Mouse (Mus musculus): ENCODE results near the gene Efcab14.

Efcab14 gene

DNA sequence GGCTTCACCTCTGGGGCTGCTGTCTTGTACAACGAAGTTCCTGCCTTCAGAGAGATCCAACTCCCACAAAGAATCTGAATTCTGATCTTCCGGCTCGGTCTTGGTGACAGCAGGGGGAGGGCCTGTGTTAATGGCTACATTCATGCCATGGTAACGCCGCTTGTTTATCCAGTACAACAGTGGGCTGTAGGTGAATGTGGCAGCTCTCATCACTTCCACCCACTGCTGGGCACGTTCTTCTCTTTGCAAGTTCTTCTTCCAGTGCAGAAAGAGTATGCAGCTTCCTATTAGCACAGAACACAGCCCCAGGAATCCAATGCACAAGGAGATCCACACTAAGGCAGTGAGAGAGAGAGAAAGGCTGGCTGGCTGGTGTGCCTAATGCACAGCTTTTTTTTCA, 42.7 kb downstream of the Efcab14 start:
- no peak for DNase-seq

- DNase-seq = no peak
These were observed 43.4 kb downstream of the Efcab14 start, which contains the start of gene Tex38 for GRCm38 (mm10) chr4:115780918-115781317. Gene Tex38 (minus strand): TSS chr4:115781018.

GRCm38 (mm10) chr4:115782026-115782805, 44.7 kb downstream of the Efcab14 start:
- no peak for DNase-seq

- DNase-seq = peak; percentile 85
These were observed 47.4 kb downstream of the Efcab14 start, which contains the start of gene Atpaf1 for GRCm38 (mm10) chr4:115784769-115785510. Gene Atpaf1 (plus strand): TSS chr4:115784812.

DNA sequence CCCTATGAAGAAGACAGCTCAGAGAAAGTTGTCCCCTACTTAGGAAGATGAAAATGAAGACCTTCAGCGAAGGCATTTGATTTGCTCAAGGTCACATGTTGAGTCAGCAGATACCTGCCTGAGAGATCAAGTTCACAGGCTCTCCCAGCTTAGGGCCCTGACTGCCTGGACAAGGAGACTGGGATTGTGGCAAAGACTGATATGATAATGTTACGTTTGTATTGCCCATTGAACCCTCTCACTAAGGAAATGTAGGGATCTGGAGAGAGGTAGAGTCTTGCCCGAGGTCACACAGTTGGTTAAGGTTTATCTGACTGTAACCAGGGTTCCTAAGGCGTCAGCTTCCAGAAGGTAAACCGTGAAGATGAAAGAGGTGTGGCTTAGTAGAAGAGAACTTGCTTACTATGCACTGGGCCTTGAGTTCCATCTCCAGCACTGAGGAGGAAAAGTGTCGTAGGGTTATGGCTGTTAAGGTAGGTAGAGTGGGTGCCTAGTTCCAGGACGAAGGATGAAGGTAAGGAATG, 48.0 kb downstream of the Efcab14 start:
- no peak for DNase-seq

GRCm38 (mm10) chr4:115790864-115791263, 53.3 kb downstream of the Efcab14 start:
- no peak for DNase-seq

- DNase-seq = no peak
These were observed 57.8 kb downstream of the Efcab14 start for GRCm38 (mm10) chr4:115795360-115795759.

GRCm38 (mm10) chr4:115799981-115800380, 62.4 kb downstream of the Efcab14 start:
- no peak for DNase-seq

DNA sequence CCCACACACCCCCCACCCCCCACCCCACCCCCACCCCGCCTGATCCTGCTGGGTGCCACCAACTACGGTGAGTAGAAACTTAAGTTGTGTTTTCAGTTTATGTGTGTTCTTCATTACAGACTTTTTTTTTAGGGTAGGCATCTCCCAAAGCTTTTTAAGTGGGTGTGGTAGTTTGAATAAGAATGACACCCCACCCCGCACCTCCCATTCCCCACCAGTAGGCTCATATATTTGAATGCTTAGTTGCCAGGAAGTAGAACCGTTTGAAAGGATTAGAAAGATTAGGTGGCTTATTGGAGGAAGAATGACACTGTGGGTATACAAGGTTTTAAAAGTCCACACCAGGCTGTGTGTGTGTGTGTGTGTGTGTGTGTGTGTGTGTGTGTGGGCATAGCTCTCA, 74.8 kb downstream of the Efcab14 start:
- DNase-seq = no peak

DNA sequence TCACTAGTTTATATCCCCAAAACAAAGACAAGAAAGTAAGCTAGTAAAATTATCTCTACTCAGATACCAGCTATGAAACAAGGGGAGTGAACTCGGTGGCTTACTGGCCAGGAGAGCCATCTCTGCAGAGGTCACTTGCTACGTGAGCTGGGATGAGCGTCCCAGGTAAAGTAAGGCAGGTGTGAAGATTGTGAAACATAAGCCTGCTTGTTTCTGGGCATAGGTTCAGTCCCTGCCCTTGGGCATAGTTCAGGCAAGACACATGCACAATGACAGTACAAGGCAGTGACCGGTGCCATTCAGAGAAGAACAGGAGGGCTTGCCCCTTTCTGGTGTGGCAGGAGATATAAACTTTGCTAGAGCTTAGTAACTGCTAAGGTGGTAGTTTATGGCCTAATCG, 78.1 kb downstream of the Efcab14 start:
- no peak for DNase-seq

DNA sequence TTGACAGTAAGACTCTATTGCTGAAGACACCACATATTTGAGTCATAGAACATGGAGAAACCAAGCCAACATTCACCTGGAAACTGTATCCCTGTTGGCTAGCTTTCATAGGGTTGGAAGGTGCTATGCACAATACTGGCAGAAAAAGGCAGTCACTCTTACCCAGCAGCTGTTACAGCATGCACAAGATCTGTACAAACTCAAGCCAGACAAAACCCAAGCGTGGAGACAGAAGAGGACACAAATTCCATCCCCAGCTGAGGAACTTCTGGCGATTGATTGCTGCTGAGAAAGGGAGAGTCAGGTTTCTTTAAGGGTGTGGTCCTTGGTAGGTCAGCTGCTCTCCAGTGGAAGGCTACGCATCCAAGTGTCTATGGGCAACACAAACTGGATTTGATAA, 82.7 kb downstream of the Efcab14 start:
- DNase-seq = no peak

DNA sequence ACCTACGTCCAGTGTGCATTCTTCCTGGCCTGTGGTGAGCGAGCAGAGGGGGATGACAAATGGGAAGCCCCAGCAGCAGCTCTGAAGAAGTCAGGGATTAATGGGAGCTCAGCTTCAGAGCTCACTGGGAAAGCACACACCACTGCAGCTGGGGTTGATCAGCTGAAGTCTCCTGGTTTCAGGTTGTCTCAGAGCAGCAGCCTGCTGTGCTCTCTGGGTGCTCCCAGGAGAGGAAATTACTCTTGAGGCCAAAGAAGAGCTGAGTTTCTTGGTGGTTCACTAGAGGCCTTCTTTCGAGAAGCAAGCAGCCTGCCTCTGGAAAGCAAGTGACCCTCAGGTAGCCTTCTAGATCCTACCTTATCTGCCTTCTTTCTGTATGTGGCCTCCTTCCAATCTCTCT, 83.4 kb downstream of the Efcab14 start:
- no peak for DNase-seq

- DNase-seq = no peak
These were observed 83.9 kb downstream of the Efcab14 start for GRCm38 (mm10) chr4:115821431-115821830.

DNA sequence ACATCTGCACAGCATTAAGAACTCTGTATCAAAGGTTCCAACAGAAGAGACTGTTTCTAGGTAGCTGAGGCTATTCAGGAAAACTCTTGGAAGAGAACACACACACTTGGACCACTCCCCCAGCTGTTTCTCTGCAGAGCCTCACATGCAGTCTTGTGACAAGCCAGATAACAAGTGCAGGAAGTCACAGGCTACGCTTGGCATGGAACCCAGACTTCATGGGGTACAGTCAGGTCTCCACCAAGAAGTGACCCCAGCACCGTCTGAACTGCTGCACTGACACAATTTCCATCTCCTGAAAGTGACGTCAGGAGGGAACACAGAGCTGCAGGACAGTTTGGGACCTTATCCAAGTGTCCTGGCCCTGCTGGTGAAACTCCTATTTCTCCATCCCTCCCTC, 84.4 kb downstream of the Efcab14 start:
- no peak for DNase-seq

GRCm38 (mm10) chr4:115824178-115824577, 86.6 kb downstream of the Efcab14 start:
- DNase-seq = no peak

GRCm38 (mm10) chr4:115825271-115825670, 87.7 kb downstream of the Efcab14 start:
- DNase-seq = no peak

Data from right cerebral cortex, postnatal 4 days (tissue).